Mouse (Mus musculus): ENCODE data around the gene Zfp422. TPM values are rescaled to one million over a fixed set of nuclear protein-coding genes. Genes with fewer than 3 reads are reported as not detected.
"Not testable (repeated sequence)": the region's sequence is repeated elsewhere in the genome, so short reads cannot be mapped to it uniquely, and the experiment has no call there.

Gene Zfp422
- polyA plus RNA-seq, 1 experiment from 2014 or later: 131 TPM

DNA sequence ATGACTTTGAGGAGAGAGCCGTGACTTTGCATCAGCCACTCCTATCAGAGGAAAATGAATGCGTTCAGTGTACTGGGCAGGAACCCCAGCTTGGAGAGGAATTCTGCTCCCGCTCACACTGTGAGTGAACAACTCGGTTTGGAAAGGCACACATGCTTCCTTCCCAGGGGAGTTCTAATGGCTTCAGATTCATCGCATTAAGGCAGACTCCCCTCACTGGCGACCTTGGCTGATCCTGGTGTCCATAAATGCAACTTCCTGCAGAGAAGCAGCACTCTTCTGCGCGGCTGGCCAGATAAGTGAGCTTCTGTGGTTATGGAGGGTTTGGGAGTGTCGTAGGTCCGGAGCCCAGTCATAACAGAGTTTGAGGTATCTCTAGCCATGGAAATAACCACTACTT is 967 bp upstream of the Zfp422 start:
- Histone ChIP-seq H3K27me3 (replicated peaks; ENCODE audit: control insufficient read depth, insufficient read depth, low read length) (no peaks in the 10 kb centered on the region), H3K4me3 (ENCODE audit: low read depth, low read length) (no peak overlapping the region), H3K4me1 (ENCODE audit: control insufficient read depth, insufficient read depth, low read length) (0 out of 2 replicates have a peak, but pooled peaks cover 3% of the 10 kb centered on the region), H3K4me2 (ENCODE audit: low read depth, low read length) (no peak overlapping the region), H3K9me3 (ENCODE audit: control insufficient read depth, low read length) (no peaks in the 10 kb centered on the region), H3K27ac (replicated peaks; ENCODE audit: low read depth, low read length) (no peak overlapping the region), H3K36me3 (ENCODE audit: control insufficient read depth, insufficient read depth, low read length) (peaks cover 12% of the 10 kb centered on the region), H3K9ac (ENCODE audit: low read depth, low read length) (no peak overlapping the region)
- no peak for DNase-seq (ENCODE audit: low spot score)
- ATAC-seq (ENCODE audit: low read depth): no peak
- 84% methylated on average over 10 of the region's 10 CpGs for WGBS

DNA sequence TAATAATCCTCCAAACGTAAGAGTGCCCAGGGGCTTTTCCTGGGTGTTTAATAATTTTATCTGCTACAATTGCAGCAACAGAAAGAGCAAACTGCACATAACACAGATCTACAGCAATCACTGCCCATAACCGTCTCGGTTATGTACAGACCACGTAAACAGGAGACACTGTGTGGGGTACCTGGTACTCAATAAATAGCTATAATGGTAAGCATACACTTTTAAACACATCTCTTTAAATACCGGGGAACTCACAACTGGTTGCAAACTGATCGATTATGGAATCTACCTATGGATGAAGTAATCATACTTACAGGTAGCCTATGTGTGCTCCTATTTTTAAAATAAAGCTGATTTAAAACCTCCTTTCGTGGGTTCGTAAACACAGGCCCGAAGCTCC is 704 bp downstream of the Zfp422 start:
- 0 out of 2 replicates have a peak, but pooled peaks cover 3% of the 10 kb centered on the region for H3K4me1 ChIP-seq (ENCODE audit: control insufficient read depth, insufficient read depth, low read length)
- no peaks in the 10 kb centered on the region for H3K9me3 ChIP-seq (ENCODE audit: control insufficient read depth, low read length)
- DNase-seq (ENCODE audit: low spot score): no peak
- peak overlapping the region; percentile 98 for H3K9ac ChIP-seq (ENCODE audit: low read depth, low read length)
- H3K4me3 ChIP-seq (ENCODE audit: low read depth, low read length): peak overlapping the region; percentile 87
- peaks cover 17% of the 10 kb centered on the region for H3K36me3 ChIP-seq (ENCODE audit: control insufficient read depth, insufficient read depth, low read length)
- peak overlapping the region; percentile 91 for H3K27ac ChIP-seq (replicated peaks; ENCODE audit: low read depth, low read length)
- no peak for ATAC-seq (ENCODE audit: low read depth)
- WGBS: 13% methylated on average over 9 of the region's 9 CpGs
- peak overlapping the region; percentile 65 for H3K4me2 ChIP-seq (ENCODE audit: low read depth, low read length)
- H3K27me3 ChIP-seq (replicated peaks; ENCODE audit: control insufficient read depth, insufficient read depth, low read length): no peaks in the 10 kb centered on the region

DNA sequence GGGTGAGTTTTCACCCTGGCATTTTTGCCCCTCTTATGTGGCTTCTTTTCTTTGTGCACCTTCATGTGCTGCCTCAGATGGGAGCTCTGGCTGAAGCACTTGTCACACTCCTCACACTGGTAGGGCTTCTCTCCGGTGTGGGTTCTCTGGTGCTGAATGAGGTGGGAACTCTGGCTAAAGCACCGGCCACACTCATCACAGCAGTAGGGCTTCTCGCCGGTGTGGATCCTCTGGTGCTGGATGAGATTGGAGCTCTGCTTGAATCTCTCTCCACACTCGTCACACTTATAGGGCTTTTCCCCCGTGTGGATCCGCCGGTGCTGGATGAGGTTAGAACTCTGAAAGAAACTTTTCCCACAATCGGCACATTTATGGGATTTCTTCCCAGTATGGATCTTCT is 2.4 kb downstream of the Zfp422 start:
- H3K9me3 ChIP-seq (ENCODE audit: control insufficient read depth, low read length); H3K9ac ChIP-seq (ENCODE audit: low read depth, low read length); H3K4me2 ChIP-seq (ENCODE audit: low read depth, low read length); H3K27ac ChIP-seq (replicated peaks; ENCODE audit: low read depth, low read length); H3K27me3 ChIP-seq (replicated peaks; ENCODE audit: control insufficient read depth, insufficient read depth, low read length); H3K4me1 ChIP-seq (ENCODE audit: control insufficient read depth, insufficient read depth, low read length); DNase-seq (ENCODE audit: low spot score); ATAC-seq (ENCODE audit: low read depth); H3K4me3 ChIP-seq (ENCODE audit: low read depth, low read length): not testable (repeated sequence)
- WGBS: 97% methylated on average over 9 of the region's 9 CpGs
- H3K36me3 ChIP-seq (ENCODE audit: control insufficient read depth, insufficient read depth, low read length): peaks cover 17% of the 10 kb centered on the region

DNA sequence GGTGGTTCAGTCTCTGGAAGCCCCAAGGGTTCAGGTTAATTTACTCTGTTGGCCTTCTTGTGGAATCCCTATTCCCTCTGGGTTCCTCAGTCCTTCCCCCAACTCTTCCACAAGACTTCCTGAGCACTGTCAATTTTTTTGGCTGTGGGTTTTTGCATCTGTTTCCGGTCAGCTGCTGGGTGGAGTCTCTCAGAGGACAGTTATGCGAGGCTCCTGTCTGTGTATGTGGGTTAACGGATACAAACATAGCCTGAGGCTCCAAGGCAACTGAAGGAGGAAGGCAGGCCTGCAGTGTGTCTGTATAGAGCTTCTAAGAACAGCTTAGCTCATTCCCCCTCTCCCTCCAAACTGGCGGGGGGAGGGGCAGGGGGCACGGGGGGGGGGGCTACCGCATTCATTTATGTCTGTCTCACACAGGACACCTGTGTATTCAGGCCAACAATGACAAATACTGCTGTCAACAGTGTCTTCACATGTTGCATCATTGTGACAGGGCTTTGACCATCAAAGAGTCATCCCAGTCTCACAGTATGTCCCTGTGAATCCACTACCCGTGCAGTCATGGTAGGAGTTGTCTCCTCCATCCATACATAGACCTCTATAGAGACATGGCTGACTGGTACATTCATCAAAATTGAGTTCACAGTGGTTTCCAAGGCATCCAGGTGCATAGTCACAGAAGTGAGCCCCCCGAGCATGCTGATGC is 7.3 kb downstream of the Zfp422 start:
- Histone ChIP-seq H3K4me3 (ENCODE audit: low read depth, low read length) (no peak overlapping the region), H3K27me3 (replicated peaks; ENCODE audit: control insufficient read depth, insufficient read depth, low read length) (no peaks in the 10 kb centered on the region), H3K27ac (replicated peaks; ENCODE audit: low read depth, low read length) (no peak overlapping the region), H3K9me3 (ENCODE audit: control insufficient read depth, low read length) (no peaks in the 10 kb centered on the region), H3K36me3 (ENCODE audit: control insufficient read depth, insufficient read depth, low read length) (peaks cover 9% of the 10 kb centered on the region), H3K4me2 (ENCODE audit: low read depth, low read length) (no peak overlapping the region), H3K9ac (ENCODE audit: low read depth, low read length) (no peak overlapping the region), H3K4me1 (ENCODE audit: control insufficient read depth, insufficient read depth, low read length) (no peaks in the 10 kb centered on the region)
- WGBS: 48% methylated on average over 8 of the region's 8 CpGs
- peak; percentile 53; the same call in 1 of the 2 replicates for ATAC-seq (ENCODE audit: low read depth)
- DNase-seq (ENCODE audit: low spot score): peak; percentile 33

DNA sequence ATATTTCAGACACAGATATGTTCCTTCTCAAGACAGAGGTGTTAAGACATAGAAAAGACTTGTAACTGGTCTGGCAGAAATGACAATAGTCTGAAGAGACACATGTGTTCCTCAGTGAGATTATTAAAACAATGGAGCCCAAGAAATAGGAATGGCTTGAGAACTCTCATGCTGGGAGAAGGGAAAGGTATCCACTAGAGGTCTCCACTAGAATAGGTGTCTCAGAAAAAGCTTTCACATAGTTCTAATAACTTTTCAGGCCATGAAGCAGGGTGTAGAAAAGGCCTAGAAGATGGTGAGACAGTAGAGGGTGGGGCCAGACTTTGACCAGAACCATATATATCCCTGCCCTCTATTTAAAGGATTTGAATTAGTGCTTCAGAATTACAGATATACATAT is 10.7 kb downstream of the Zfp422 start:
- Histone ChIP-seq H3K9ac (ENCODE audit: low read depth, low read length) (no peak overlapping the region), H3K4me1 (ENCODE audit: control insufficient read depth, insufficient read depth, low read length) (no peaks in the 10 kb centered on the region), H3K27me3 (replicated peaks; ENCODE audit: control insufficient read depth, insufficient read depth, low read length) (no peaks in the 10 kb centered on the region), H3K27ac (replicated peaks; ENCODE audit: low read depth, low read length) (no peak overlapping the region), H3K4me2 (ENCODE audit: low read depth, low read length) (no peak overlapping the region), H3K4me3 (ENCODE audit: low read depth, low read length) (no peak overlapping the region), H3K9me3 (ENCODE audit: control insufficient read depth, low read length) (no peaks in the 10 kb centered on the region), H3K36me3 (ENCODE audit: control insufficient read depth, insufficient read depth, low read length) (no peaks in the 10 kb centered on the region)
- no peak for DNase-seq (ENCODE audit: low spot score)
- no peak for ATAC-seq (ENCODE audit: low read depth)

DNA sequence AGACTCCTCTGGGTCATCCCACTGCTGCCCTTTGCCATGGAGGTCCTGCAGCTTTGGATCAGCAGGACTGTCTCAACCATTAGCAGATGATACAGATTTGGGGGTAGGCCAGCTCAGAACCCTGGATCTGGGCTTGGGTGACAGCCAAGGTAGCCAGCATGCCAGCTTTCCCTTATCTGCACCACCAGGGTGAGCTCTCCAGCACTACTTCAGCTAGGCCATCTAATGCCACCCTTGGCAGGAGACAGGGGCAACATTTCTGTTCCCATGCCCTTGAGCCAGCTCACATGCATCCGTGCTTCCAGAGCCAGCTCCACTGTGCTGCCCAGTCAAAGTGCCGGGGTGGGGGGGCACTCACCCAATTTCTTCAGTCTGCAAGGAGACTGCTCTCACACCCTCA is 13.1 kb downstream of the Zfp422 start:
- no peak overlapping the region for H3K4me2 ChIP-seq (ENCODE audit: low read depth, low read length)
- H3K4me1 ChIP-seq (ENCODE audit: control insufficient read depth, insufficient read depth, low read length): no peaks in the 10 kb centered on the region
- no peak for ATAC-seq (ENCODE audit: low read depth)
- H3K27ac ChIP-seq (replicated peaks; ENCODE audit: low read depth, low read length): no peak overlapping the region
- no peaks in the 10 kb centered on the region for H3K27me3 ChIP-seq (replicated peaks; ENCODE audit: control insufficient read depth, insufficient read depth, low read length)
- H3K9ac ChIP-seq (ENCODE audit: low read depth, low read length): no peak overlapping the region
- no peaks in the 10 kb centered on the region for H3K36me3 ChIP-seq (ENCODE audit: control insufficient read depth, insufficient read depth, low read length)
- no peak overlapping the region for H3K4me3 ChIP-seq (ENCODE audit: low read depth, low read length)
- WGBS: 82% methylated on average over 2 of the region's 2 CpGs
- H3K9me3 ChIP-seq (ENCODE audit: control insufficient read depth, low read length): no peaks in the 10 kb centered on the region
- DNase-seq (ENCODE audit: low spot score): no peak

DNA sequence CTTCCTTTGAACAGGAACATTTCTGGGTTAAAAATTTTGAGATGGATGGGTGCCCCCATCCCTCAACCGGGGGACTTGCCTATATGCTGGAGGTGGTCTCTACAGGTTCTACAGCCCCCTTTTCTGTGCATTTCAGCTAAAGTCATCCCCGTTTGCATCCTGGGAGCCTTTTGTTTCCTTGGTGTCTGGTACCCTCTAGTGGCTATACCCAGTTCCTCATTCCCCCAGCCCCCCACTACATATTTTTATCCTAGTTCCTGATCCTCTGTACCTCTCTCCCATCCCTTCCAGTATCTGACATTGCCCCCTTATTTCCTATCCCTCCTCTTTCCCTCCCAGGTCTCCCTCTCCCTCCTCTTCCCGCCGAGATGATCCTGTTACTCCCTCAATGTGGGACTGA is 21.6 kb downstream of the Zfp422 start:
- Histone ChIP-seq H3K27me3 (replicated peaks; ENCODE audit: control insufficient read depth, insufficient read depth, low read length) (no peaks in the 10 kb centered on the region), H3K9ac (ENCODE audit: low read depth, low read length) (no peak overlapping the region), H3K27ac (replicated peaks; ENCODE audit: low read depth, low read length) (no peak overlapping the region), H3K4me1 (ENCODE audit: control insufficient read depth, insufficient read depth, low read length) (no peaks in the 10 kb centered on the region), H3K36me3 (ENCODE audit: control insufficient read depth, insufficient read depth, low read length) (no peaks in the 10 kb centered on the region), H3K4me3 (ENCODE audit: low read depth, low read length) (no peak overlapping the region), H3K9me3 (ENCODE audit: control insufficient read depth, low read length) (no peaks in the 10 kb centered on the region), H3K4me2 (ENCODE audit: low read depth, low read length) (no peak overlapping the region)
- no peak for DNase-seq (ENCODE audit: low spot score)
- ATAC-seq (ENCODE audit: low read depth): no peak
- WGBS: 48% methylated on average over 4 of the region's 4 CpGs

DNA sequence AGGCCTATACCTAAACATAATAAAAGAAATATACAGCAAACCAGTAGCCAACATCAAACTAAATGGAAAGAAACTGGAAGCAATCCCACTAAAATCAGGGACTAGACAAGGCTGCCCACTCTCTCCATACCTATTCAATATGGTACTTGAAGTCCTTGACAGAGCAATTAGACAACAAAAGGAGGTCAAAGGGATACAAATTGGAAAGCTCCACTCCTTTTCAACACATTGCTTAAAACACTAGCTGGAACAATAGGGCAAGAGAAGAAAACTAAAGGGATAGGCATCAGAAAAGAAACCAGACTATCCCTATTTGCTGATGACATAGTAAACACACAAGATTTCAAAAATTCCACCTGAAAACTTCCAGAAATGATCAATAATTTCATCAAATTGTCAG is 27.8 kb downstream of the Zfp422 start:
- H3K4me1 ChIP-seq (ENCODE audit: control insufficient read depth, insufficient read depth, low read length); H3K27ac ChIP-seq (replicated peaks; ENCODE audit: low read depth, low read length); H3K9ac ChIP-seq (ENCODE audit: low read depth, low read length); H3K4me3 ChIP-seq (ENCODE audit: low read depth, low read length); H3K9me3 ChIP-seq (ENCODE audit: control insufficient read depth, low read length); H3K4me2 ChIP-seq (ENCODE audit: low read depth, low read length); H3K36me3 ChIP-seq (ENCODE audit: control insufficient read depth, insufficient read depth, low read length); H3K27me3 ChIP-seq (replicated peaks; ENCODE audit: control insufficient read depth, insufficient read depth, low read length); ATAC-seq (ENCODE audit: low read depth); DNase-seq (ENCODE audit: low spot score): not testable (repeated sequence)

DNA sequence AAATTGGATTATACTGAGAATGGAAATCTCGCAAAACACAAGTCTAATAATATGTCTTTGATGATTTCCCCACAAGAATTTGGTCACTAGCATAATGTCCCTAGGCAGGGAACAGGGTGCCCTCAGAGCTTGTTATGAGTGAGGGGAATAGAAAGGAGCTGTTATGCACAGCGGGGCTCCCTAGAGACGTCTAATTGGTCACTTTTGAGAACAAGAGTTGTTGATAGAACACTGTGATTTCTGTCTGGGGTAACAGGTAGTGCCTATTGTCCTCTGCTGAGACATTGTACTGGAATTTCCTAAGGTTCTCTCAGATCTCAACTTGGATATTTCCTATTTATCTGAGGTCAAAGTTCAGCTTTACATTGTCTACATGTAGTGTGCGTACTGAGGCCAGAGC is 44.7 kb downstream of the Zfp422 start, which contains the start of gene Olfr215:
TSS of gene Olfr215 (minus strand) at position 101 of the 400 bp plus-strand sequence.
- no peak within 1 kb of the TSS for H3K9ac ChIP-seq (ENCODE audit: low read depth, low read length)
- no peak within 1 kb of the TSS for H3K27ac ChIP-seq (replicated peaks; ENCODE audit: low read depth, low read length)
- ATAC-seq (ENCODE audit: low read depth) (no peak), DNase-seq (ENCODE audit: low spot score) (peak; percentile 3)
- no peak within 1 kb of the TSS for H3K4me3 ChIP-seq (ENCODE audit: low read depth, low read length)
- no peaks in the 10 kb centered on the region for H3K27me3 ChIP-seq (replicated peaks; ENCODE audit: control insufficient read depth, insufficient read depth, low read length)
- H3K4me2 ChIP-seq (ENCODE audit: low read depth, low read length): no peak within 1 kb of the TSS
- no peaks in the 10 kb centered on the region for H3K9me3 ChIP-seq (ENCODE audit: control insufficient read depth, low read length)
- no peaks in the 10 kb centered on the region for H3K36me3 ChIP-seq (ENCODE audit: control insufficient read depth, insufficient read depth, low read length)
- WGBS: 60% methylated on average over 4 of the region's 4 CpGs
- no peaks in the 10 kb centered on the region for H3K4me1 ChIP-seq (ENCODE audit: control insufficient read depth, insufficient read depth, low read length)

All from embryonic facial prominence, embryonic 14.5 days (tissue).